Mouse (Mus musculus) T-helper 2 cell (primary cell): ENCODE results near the gene Sun3.

ENCODE experiments used
- in situ Hi-C: fragments of 300-600 bp; cut with MboI, MseI; formaldehyde crosslinking; loops from one replicate; pipeline ENCODE4 v1.15.1; 2025; ENCODE audit warnings: high pct_unique_total_duplicates

The Sun3 gene

DNA sequence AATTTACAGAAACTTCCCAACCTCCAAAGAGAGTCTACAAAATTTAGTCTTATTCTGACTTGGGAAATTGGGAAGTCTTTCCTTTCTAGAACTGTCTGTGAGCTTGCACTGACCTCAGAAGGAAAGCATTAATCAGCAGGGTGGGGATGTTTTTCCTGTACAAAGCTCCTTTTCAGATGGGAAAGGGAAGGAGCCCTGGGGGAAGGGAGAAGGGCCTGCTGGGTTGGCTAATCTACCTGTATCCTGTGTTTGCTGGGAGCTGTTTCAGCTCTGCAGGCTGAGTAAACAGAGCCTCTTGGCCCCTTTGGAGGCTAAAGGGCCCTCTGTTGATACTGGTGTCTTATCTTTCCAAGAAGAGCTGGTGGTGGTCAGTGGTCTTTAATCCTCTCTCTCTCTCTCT is 62.7 kb downstream of the Sun3 start:
- in situ Hi-C loops, result loop anchor here (5.0 kb wide), 1 partner anchor 151 kb away; no protein-coding TSS in a partner anchor

DNA sequence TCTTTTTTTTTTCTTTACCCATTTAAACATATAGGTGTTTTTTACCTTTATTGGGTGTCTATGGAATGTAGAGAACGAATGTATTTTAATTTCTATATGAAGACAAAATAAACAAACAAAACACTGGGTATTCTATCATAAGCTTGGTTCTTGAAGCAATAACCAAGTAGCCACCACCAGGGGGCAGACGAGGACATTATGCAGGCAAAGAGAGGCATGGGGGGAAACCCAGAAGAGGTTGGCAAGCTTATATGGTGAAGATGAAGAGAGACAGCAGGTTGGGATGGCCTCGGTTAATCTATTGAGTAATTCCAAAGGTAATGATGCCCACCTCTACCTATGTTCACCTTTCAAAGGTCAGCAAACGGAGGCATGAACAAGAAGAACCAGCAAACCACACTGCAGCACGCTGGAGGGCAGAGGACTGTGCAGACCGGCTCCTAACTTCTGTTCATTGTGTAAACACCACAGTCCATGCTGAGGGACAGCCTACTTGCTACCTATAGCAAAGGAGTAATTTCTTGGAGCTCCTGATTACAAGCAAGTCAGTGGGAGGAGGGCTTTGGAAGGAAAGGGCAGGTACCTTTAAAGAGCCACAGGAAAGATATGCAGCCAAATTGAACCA is 65.4 kb downstream of the Sun3 start:
- in situ Hi-C loops, result no loop called here

DNA sequence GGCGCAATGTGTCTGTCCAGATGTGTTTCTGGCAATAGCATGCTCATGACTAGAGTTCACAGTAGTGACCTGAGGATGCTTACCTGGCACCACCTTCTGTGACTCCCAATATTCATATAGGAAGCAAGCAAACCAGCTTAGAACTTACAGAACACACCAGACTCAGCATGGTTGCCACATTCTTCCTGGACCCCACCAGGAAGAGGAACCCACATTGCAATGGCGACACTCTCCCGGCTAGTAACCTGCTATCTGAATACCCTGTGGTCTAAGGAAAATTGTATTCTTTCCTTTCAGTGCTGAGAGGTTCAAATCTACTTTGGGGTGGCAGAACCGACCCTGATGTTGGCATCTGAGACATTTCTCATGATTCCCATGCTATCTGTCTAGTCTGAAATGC is 70.6 kb downstream of the Sun3 start:
- in situ Hi-C loops, result loop anchor here (10.0 kb wide), 1 partner anchor 443 kb away; no protein-coding TSS in a partner anchor

DNA sequence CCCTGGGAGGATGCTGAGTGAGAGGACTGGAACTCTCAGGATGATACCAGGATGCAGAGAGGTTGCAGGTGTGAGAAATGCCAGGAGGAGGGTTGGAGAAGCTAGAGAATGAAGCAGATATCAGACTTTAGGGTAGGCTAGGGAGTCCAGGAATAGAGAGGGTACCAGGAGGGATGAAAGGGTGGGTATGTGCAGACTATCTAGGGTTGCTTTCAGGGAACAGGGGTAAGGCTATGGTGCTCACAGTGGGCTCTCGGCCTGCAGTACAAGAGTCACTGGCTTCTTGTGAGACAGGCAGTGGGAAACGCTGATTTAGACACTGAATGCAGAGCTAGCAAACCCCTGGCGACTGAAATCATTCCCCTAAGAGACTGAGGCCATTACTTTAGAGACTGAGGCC is 75.6 kb downstream of the Sun3 start, which contains the start of gene Pkd1l1:
Gene Pkd1l1, minus strand, starts transcription at position 101 of the 400 bp plus-strand sequence.
- in situ Hi-C loops, result loop anchor here (10.0 kb wide), 1 partner anchor 438 kb away; no protein-coding TSS in a partner anchor

DNA sequence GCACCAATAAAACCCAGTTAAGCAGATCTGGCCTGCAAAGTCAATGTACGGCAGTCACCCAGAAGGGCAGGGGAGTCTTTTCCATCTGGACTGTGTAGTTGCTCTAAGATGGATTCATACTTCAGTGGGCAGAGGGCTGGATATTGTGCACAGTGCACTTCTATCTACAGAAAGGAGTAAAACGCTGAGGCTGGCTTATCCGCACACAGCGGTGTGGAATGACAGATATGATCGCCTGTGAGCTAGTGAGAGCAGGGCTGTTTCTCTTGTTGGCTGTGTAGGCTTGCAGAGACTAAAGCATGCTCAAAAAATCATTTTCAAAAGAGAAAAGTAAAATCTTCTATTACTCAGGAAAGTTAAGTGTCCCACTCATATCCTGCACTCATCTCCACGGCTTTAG is 76.7 kb downstream of the Sun3 start:
- in situ Hi-C loops, result loop anchor here (10.0 kb wide), 1 partner anchor 437 kb away; no protein-coding TSS in a partner anchor

DNA sequence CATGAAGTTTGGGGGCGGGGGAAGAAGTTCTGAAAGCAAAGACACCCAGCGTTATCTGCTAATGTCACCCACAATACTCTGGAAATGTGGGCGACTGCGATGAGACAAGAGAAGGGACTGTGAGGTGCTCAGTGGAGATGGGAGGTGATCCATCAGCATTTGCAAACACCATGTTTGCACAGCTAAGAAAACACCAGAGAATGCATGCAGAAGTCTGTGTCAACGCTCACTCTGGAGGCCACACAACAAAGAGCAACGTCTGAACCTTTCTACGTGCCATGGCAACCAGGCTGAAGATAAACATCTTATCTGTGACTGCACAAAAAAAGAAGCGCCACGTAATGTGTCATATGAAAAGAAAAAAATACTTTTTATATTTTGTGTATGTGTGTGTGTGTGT is 78.3 kb downstream of the Sun3 start:
- in situ Hi-C loops, result loop anchor here (10.0 kb wide), 1 partner anchor 436 kb away; no protein-coding TSS in a partner anchor

DNA sequence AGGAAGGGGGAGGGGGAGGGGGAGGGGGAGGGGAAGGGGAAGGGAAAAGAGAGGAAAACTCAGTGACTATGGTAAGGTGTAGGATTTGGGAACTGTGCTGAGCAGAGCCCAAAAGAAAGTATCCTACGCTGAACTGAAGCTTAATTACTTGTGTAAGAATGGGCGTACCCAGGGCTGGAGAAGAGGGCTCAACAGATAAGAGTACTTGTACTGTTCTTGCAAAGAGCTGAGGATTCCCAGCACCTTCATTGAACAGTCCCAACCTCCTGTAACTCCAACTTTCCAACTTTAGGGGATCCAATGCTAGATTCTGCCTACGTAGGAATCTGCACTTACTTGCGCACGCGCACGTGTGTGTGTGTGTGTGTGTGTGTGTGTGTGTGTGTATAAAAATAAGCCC is 80.7 kb downstream of the Sun3 start:
- in situ Hi-C loops, result no loop called here
